Mouse (Mus musculus): ENCODE measurements around the gene Dzank1.

- no peak for TF ChIP-seq CTCF (IDR thresholded peaks at IDR 0.05; ENCODE audit: insufficient read depth, low read length)
- no peak for TF ChIP-seq POLR2A (IDR thresholded peaks at IDR 0.05; ENCODE audit: borderline replicate concordance, extremely low read depth, low read depth, low read length)
Observed at GRCm38 (mm10) chr2:144446360-144446999, 80.7 kb downstream of the Dzank1 start.
